12 mouse cellular contexts compared by ENCODE assay signal in the genomic region with DNA sequence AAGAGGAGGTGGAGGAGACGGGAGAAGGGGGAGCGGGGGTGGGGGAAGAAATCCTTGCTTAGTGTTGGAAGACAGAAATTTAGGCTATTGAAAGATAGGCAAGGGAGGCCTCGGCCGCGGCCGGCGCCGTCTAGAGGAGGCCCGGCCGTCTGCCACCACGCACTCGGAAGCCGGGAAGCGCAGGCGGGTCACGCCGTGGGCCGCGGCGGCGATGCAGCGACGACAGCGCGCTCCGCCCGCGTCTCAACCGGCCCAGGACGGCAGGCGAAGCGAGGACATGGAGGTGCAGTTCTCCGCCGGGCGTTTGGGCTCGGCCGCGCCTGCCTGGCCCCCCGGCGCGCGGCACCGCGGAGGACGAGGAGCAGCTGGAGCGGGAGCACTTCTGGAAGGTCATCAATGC.
DNase-seq lines count a peak whose midpoint lies in the region; ATAC-seq and TF ChIP-seq lines count a peak whose summit lies in the region.
"Had no signal": no experiment of that assay in that cellular context is flagged by ENCODE, and none has a peak within 500 bp of the region (broad histone marks: within the 10 kb centered on the region; RNA-seq: fewer than 3 reads in every experiment).

No protein-coding gene starts in this region.

- H3K36me3 ChIP-seq in hindbrain, embryonic 10.5 days: no peaks in the 10 kb centered on the region
- no peaks in the 10 kb centered on the region for H3K36me3 ChIP-seq in hindbrain, embryonic 11.5 days (ENCODE audit: control insufficient read depth, insufficient read depth, low read length)
- no peaks in the 10 kb centered on the region for H3K36me3 ChIP-seq in testis, adult 2 months (ENCODE audit: control insufficient read depth, insufficient read depth, low read length)
- H3K36me3 ChIP-seq in limb, embryonic 10.5 days: no peaks in the 10 kb centered on the region

- DNase-seq in hindbrain, embryonic 10.5 days (ENCODE audit: low spot score): no peak
- no peak for DNase-seq in hindbrain, embryonic 11.5 days (ENCODE audit: low spot score)
- no peak for DNase-seq in testis, postnatal 10 days (ENCODE audit: low spot score)
- DNase-seq in limb, embryonic 10.5 days (ENCODE audit: low spot score): no peak
- no peak for DNase-seq in thymus, postnatal 14 days
- no peak for DNase-seq in spleen, adult 12 weeks (ENCODE audit: low spot score)
- DNase-seq: kidney, adult 9 months; lung, postnatal 36 days; right cerebral cortex, postnatal 4 days; thymus, postnatal 4 days had no signal

- H3K27me3 ChIP-seq in hindbrain, embryonic 10.5 days (ENCODE audit: insufficient read depth, poor library complexity, severe bottlenecking): no peaks in the 10 kb centered on the region
- H3K27me3 ChIP-seq in hindbrain, embryonic 11.5 days (ENCODE audit: control insufficient read depth, insufficient read depth, low read length): no peaks in the 10 kb centered on the region
- no peaks in the 10 kb centered on the region for H3K27me3 ChIP-seq in testis, adult 2 months (ENCODE audit: control insufficient read depth, insufficient read depth, low read length)
- peaks cover 4% of the 10 kb centered on the region; the same call in 1 of the 2 replicates for H3K27me3 ChIP-seq in limb, embryonic 10.5 days (ENCODE audit: low read depth, poor library complexity, severe bottlenecking)

- H3K9me3 ChIP-seq in hindbrain, embryonic 10.5 days: peaks cover 28% of the 10 kb centered on the region
- no peaks in the 10 kb centered on the region for H3K9me3 ChIP-seq in hindbrain, embryonic 11.5 days (ENCODE audit: control insufficient read depth, low read length)
- no peaks in the 10 kb centered on the region for H3K9me3 ChIP-seq in limb, embryonic 10.5 days (replicated peaks)

- 14% methylated on average over 46 of the region's 46 CpGs for WGBS in hindbrain, embryonic 10.5 days
- 10% methylated on average over 36 of the region's 46 CpGs for WGBS in hindbrain, embryonic 11.5 days
- WGBS in limb, embryonic 10.5 days: 14% methylated on average over 46 of the region's 46 CpGs

- TF ChIP-seq POLR2A in testis, adult 2 months (IDR thresholded peaks at IDR 0.05; ENCODE audit: control insufficient read depth, low read depth, low read length): no peak

- TF ChIP-seq CTCF in testis, adult 2 months (IDR thresholded peaks at IDR 0.05; ENCODE audit: control insufficient read depth, insufficient read depth, insufficient replicate concordance, low read depth, low read length): no peak

- 0 out of 2 replicates have a peak overlapping the region, but pooled peaks have one; percentile 13 for H3K4me3 ChIP-seq in hindbrain, embryonic 10.5 days
- no peak overlapping the region for H3K4me3 ChIP-seq in hindbrain, embryonic 11.5 days (ENCODE audit: low read depth, low read length)
- H3K4me3 ChIP-seq in testis, adult 2 months (ENCODE audit: control insufficient read depth, low read depth, low read length): peak overlapping the region; percentile 73
- H3K4me3 ChIP-seq in limb, embryonic 10.5 days: peak overlapping the region; percentile 30
- H3K4me3 ChIP-seq: myocyte had no signal

- no peaks in the 10 kb centered on the region for H3K4me1 ChIP-seq in hindbrain, embryonic 10.5 days (replicated peaks)
- H3K4me1 ChIP-seq in hindbrain, embryonic 11.5 days (replicated peaks; ENCODE audit: control insufficient read depth, insufficient read depth, low read length): no peaks in the 10 kb centered on the region
- H3K4me1 ChIP-seq in testis, adult 2 months (ENCODE audit: control insufficient read depth, insufficient read depth, low read length): no peaks in the 10 kb centered on the region; the same call in 1 of the 2 replicates
- no peaks in the 10 kb centered on the region for H3K4me1 ChIP-seq in limb, embryonic 10.5 days

- H3K9ac ChIP-seq in hindbrain, embryonic 11.5 days (ENCODE audit: low read depth, low read length): no peak overlapping the region

- H3K4me2 ChIP-seq in hindbrain, embryonic 11.5 days (replicated peaks; ENCODE audit: low read depth, low read length): no peak overlapping the region

- ATAC-seq in hindbrain, embryonic 11.5 days (ENCODE audit: low FRiP score): no peak

- H3K27ac ChIP-seq in hindbrain, embryonic 10.5 days: no peak overlapping the region
- H3K27ac ChIP-seq in hindbrain, embryonic 11.5 days (ENCODE audit: low read depth, low read length): no peak overlapping the region
- H3K27ac ChIP-seq in testis, adult 2 months (ENCODE audit: control insufficient read depth, insufficient read depth, low read depth, low read length): no peak overlapping the region
- no peak overlapping the region for H3K27ac ChIP-seq in limb, embryonic 10.5 days
